Mouse (Mus musculus) lung, postnatal 0 days (tissue): Measurements from ENCODE around the gene Adk.
A peak's percentile ranks its signal among the peaks of the same experiment; 100 is the strongest.

Experiments
- CTCF ChIP-seq: IDR thresholded peaks from 2 replicates; pipeline ENCODE4 v1.5.1; 2016; ENCODE audit warnings: antibody characterized with exemption, mild to moderate bottlenecking
- EP300 ChIP-seq: IDR thresholded peaks from 2 replicates; pipeline ENCODE4 v1.6.1; 2016; ENCODE audit warnings: antibody characterized with exemption, mild to moderate bottlenecking, control low read depth

GRCm38 (mm10) chr14:21082823-21083222 lies 30.4 kb downstream of the Adk start:
- no peak for TF ChIP-seq CTCF
- peak; percentile 45 for TF ChIP-seq EP300
